Mouse (Mus musculus) liver, adult (tissue): ENCODE results near the gene Grk3.

ENCODE experiments used
- GATA4 ChIP-seq: IDR thresholded peaks from 2 replicates; pipeline ENCODE4 v1.6.1; 2014; ENCODE audit warnings: mild to moderate bottlenecking, low read length; ENCODE audit not compliant: insufficient replicate concordance

Gene Grk3

DNA sequence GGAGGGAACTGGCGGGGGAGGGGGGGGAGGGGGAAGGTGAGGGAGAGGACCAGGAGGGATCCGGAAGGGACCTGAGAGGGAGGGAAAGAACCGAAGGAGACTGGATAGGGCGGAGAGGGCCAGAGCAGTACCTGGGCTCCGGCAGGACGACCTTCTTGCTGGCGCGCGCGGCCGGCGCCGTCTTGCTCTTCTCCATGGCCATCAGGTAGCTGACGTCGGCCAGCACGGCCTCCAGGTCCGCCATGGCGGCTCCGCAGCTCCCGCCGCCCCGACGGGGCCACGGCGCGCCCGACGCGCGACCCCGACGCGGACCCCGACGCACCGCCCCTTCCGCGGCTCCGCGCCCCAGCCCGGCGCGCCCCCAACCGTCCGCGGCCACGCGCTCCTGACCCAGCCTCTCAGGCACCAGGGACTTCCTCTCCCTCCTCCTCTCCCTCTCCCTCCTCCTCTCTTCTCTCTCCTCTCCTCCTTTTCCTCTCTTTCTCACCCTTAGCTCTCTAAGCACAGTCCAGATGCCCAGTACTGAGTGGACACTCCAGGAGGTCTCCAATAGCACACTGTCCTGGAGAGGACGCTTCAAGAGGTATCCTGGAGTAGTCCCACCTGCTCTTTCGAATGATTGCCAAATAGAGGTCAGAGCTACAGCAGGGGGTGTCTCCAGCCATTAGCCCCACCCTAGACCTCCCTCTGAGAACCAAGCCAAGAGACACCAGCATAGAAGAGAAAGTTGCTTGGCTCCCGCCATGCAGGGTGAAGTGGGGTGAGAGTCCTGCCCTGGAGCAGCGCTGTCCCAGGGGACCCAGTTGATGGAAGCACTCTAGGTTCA is at the start of gene Grk3:
Gene Grk3, minus strand, starts transcription at position 556 of the 826 bp plus-strand sequence.
- TF ChIP-seq GATA4 = no peak

DNA sequence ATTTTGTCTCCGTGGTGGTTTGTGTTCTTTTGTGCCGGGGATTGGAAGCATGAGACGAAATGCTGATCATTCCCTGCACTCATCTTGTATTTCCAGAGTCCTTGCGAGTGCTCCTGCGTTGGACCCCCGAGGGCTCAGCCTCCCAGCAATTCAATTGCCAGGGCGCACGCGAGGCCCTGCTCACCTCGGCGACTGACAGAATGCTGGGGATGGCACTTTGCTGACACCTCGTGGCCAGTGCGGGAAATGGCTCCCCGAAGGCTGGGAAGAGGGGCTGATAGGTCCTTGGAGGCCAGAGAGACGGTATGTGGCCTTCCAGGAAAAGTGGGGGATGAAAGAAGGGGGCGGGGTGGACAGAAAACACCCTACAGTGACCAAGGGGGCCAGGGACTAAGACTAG is 38.7 kb upstream of the Grk3 start:
- TF ChIP-seq GATA4 = no peak

DNA sequence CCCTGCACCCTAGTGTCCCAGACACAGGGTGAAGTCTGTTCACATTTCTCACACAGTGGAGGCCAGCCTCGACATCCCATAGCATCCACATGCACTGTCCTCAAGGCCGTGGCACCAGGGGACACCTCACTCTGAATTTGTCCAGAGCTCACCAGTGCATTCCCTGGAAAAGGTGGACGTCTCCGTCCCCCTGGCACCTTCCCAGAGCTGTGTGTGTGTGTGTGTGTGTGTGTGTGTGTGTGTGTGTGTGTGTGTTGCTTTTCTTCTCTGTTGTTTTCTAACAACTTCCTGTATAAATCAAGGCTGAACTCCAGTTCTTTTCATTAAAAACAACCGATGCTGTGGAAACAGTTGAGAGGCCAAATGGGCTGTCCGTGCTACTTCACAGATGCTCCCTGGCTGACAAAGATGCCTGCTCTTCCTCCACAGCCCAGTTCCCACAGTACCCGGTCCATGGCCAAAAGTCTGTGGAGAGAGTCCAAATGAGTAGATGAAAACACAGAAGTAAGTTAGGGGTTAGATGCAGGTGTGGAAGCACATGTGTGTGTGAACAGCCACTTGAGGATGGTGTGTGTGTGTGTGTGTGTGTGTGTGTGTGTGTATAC is 35.1 kb upstream of the Grk3 start:
- TF ChIP-seq GATA4 = no peak

GRCm38 (mm10) chr5:113049876-113050275 is 34.3 kb upstream of the Grk3 start:
- TF ChIP-seq GATA4 = no peak

DNA sequence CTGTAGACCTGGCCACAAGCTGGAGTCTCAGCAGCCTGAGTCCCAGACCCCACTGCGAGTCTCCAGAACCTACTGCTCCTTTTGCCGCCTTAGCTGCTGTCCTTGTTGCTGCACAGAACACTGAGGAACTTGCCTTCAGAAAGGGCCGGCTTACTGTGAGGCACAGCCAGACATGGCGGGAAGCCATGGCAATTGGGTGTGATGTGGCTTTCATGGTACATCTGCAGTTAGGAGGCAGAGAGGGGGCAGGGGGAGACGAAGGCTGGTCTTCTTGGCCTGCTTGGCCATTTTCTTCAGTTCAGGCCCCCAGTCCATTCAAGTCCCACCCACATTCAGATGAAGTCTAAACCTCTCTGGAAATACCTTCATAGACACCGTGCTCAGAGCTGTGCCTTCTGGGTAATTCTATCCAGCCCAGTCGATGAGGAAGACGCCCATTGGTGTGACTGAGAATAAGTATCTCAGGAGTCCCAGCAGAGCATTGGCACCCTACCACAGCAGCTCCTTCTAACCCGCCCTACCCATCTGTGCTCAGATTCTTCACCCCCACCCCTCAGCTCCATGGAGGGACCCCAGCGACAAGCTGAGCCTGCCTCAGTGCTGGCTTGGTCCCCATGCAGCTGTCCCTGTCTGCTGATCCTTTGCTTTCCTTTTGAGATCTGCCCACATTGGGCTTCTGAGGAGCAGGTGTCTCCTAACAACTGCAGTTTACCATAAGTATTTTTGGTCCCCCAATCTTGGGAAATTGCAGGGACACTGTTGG is 30.1 kb upstream of the Grk3 start:
- no peak for TF ChIP-seq GATA4

GRCm38 (mm10) chr5:113043531-113043930 is 27.9 kb upstream of the Grk3 start:
- TF ChIP-seq GATA4 = no peak

DNA sequence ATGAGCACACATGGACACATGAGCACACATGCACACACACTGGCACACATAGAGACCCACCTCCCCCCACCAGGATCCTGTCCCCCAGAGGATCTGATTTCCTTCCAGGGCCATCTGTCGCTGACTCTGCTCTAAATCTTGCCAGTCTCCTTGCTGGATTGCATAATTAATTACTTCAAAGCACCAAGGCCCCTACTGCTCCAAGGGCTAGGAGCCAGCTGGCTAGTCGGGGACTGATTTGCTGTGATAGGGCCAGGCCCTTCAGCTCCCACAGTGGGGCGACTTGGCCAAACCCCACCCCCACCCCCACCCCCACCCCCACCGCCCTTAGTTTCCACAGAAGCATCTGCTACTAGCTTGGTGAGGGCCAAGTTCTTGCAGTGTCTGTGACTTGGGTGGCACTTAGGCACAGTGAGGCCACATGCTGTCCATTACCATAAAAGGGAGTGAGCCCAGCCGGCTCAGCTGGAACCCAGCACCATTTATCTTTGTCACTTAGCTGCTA is 26.0 kb upstream of the Grk3 start:
- no peak for TF ChIP-seq GATA4

DNA sequence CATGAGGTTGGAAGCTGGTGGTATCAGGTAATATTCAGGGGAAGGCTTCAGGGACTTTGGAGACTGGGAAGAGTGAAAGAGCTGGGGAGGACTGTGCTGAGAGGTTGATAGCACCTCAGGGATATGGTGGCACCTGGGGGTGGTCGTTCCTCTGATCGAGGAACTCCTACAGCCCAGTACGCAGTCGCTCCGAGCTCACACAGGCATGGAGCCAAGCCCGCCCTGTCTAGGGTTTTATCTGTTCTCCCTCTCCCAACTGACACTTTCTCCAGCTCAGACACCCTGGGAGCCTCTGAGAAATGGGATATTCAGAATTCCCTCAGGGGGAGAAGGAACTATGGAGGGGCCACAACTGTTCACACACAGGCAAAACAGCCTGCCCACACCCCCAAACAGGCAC is 25.2 kb upstream of the Grk3 start:
- TF ChIP-seq GATA4 = no peak

- TF ChIP-seq GATA4 = no peak
These were observed 23.0 kb upstream of the Grk3 start for GRCm38 (mm10) chr5:113038601-113039000.

GRCm38 (mm10) chr5:113035094-113036047 is 19.8 kb upstream of the Grk3 start:
- no peak for TF ChIP-seq GATA4

DNA sequence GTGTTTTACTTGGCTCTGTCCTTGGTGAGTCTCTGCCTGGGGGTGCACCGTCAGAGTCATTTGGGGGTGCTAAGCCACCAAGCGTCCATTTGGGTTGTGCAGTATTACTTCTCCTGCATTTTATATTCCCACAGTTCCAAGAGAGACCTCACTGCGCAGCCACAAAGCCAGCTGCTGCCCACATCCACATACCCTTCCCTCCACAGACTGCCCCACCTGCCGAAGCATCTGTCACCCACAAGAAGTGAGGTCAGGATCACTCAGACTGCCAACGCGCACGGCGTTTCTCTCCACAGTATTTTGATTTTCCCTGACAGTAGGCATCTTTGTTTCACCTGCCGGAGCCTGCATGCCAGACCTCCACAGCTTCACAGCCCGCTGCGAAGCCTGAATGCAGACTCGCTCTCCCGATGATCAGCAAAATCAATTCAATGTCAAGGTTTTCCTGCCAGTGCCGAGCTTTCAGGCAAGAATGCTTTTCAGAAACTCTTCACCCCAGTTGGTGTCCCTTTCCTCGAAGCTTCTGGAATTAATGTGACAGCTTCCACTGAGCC is 15.7 kb upstream of the Grk3 start:
- no peak for TF ChIP-seq GATA4

DNA sequence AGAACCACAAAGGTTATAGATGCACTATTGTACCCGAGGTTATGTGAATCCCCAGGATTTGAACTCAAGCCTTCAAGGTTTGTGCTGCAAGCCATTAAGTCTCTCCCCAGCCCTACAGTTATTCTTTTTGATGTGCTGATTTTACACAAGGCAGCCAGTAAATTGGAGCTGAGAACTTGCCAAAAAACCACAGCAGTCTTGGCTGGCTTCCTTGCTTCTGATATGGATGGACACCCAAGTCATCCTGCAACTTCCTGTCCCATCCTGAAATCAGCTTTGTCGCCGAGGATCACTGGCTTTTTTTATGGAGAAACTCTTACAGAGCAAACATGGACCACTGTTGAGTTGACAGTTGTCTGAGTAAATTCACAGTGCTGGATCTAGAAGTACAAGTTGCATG is 14.5 kb upstream of the Grk3 start:
- no peak for TF ChIP-seq GATA4

- TF ChIP-seq GATA4 = no peak
These were observed 11.1 kb upstream of the Grk3 start for GRCm38 (mm10) chr5:113026706-113027105.

DNA sequence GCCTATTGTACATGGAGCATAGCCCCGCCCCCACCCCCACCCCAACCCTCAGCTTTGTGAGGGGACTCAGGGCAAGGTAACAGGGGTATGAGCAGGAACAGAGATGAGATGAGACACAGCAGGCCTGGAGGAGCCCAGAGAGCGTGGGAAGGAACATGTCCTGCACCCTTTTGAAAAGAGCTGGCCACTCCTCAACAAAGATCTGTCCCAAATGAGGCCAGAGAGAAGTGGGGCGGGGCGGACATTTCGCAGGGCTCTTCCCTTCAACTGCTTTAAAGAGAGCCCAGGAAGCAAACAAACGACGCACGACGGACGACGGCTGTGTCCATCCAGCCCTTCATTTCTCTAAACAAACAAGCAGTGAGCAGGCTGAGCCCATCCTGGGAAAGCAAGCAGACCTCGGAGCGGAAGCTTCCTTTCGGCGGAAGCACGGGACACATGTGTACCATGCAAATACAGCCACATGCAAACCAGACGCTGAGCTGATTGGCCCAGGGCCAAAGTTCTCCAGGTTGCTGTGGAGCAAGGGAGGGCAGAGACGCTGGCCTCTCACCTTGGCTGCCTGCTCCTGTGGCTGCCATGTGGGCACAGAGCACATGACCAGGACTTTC is 8.7 kb upstream of the Grk3 start:
- TF ChIP-seq GATA4 = no peak
